Mouse (Mus musculus) CH12F3 (cell line): ENCODE data around the gene Ddx55.

ENCODE experiments used
- in situ Hi-C: fragments of 300-500 bp; cut with MboI; formaldehyde crosslinking; loops from 2 replicates; pipeline ENCODE4 v1.14.3; 2020; ENCODE audit warnings: low sequenced_read_pairs

Ddx55 gene

GRCm38 (mm10) chr5:124605041-124605622 lies 52.5 kb downstream of the Ddx55 start:
- in situ Hi-C loops, result no loop called here

DNA sequence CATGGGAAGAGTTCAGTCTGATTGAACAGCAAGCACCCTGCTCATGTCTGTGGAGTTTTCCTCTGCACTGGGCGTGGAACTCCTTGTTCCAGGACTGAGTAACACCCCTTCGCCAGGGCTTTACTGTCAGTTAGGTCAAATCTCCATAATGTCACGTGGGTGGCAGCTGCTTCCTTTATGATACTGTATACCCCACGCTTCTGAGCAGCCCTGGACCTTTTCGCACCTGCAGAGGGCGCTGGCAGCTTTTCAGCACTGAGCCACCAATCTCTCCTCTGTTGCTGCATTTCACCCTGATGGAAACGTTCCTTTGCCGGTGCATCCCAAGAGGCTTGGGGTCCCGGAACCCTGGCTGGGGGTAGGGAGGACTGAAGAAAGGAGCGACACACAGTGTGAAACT lies 58.3 kb downstream of the Ddx55 start:
- in situ Hi-C loops, result no loop called here

DNA sequence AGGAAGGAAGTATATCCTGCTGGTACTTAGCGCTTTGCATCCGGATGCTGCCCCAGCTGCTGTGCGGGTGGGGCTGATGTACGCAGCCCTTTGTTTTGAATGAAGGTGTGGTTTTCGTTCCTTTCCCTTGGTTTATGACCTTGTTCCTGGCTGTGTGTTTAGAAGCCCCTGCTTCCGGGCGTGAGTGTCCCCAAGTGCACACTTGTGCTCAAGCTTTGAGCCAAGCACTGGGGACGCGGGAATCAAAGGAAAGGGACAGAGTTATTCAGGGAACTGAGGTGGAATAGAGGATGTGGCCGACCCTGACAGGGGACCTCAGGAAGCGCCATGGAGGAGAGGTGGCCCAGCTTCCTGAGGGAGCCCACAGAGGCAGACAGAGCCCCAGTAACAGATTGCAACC lies 62.0 kb downstream of the Ddx55 start:
- in situ Hi-C loops, result no loop called here

GRCm38 (mm10) chr5:124618711-124619110 lies 66.0 kb downstream of the Ddx55 start:
- in situ Hi-C loops, result no loop called here
